Mouse (Mus musculus) bone marrow, adult 2 months (tissue): ENCODE measurements at regions not wholly inside any gene's neighbourhood (a gene's known extent, or its start where the extent isn't known, plus 50 kb on each side); places are given as distances from the start of the nearest gene placed in this dataset.

Source experiments
- CTCF ChIP-seq: fragments of 200-500 bp; IDR thresholded peaks from 2 replicates; pipeline ENCODE4 v1.5.1; 2011; ENCODE audit warnings: low read length, control low read depth; ENCODE audit not compliant: control insufficient read depth, insufficient read depth
- POLR2A ChIP-seq: fragments of 200-500 bp; IDR thresholded peaks from 2 replicates; pipeline ENCODE4 v1.6.1; 2011; ENCODE audit warnings: low read depth, mild to moderate bottlenecking, control low read depth, low read length, borderline replicate concordance; ENCODE audit not compliant: control insufficient read depth

DNA sequence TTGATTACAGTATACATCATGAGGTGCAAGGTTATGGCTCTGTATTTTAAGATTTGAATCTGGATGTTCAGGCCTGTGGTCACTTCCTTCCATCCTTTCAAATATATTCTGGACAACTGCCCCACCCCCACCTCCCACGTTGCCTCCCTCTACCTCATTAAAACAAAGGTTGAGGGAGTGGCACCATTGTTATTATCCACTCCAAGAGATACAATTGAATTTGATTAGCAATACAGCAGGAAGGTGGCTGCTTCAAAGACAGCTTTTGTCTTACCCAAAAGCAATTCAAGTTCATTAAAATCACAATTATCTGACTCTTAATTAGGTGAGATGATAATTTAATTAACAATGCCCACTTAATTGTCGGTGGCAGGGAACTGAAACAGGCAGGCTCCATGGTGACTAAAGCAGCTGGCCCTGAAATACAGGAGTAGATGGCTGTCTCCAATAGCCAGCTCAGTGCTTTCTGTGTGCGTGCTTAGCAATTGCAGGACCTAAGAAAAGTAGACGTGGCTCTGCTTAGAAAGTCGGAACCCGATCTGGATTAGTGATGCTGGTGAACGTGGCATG is 623.8 kb downstream of the Dhx35 start:
- TF ChIP-seq CTCF: no peak
- TF ChIP-seq POLR2A: no peak
